Mouse (Mus musculus): ENCODE data around the gene Cldn15. TPM values are rescaled to one million over a fixed set of nuclear protein-coding genes. Genes with fewer than 3 reads are reported as not detected.

Gene Cldn15
- polyA plus RNA-seq, 2 experiments from 2014 or later = not detected

DNA sequence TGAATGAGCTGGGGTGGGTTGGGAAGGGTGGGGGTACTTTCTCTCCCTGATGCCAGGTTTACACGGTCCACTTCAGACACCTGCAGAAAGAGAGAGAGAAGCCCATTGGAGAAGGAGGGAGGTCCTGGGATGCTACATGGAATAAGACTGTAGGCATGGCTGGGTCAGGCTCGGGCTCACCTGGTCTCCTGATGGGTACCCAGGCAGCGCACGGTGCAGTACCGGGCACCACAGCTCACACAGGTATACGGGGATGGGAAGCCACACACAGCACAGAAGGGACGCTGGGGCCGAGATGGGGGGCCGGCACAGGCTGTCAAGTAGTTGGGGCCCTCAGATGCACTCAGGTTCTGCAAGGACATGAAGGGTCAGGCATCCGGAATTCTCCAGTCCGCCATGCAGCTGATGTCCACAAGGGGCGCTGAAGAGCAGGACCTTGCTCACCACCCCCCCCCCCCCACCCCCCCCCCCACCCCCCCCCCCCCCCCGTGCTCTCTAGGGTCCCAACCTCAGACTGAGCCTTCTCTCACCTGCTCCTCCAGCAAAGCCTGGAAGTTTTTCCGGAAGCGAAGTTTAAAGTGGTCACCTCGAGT lies 16.0 kb downstream of the Cldn15 start:
- no peak for ATAC-seq

DNA sequence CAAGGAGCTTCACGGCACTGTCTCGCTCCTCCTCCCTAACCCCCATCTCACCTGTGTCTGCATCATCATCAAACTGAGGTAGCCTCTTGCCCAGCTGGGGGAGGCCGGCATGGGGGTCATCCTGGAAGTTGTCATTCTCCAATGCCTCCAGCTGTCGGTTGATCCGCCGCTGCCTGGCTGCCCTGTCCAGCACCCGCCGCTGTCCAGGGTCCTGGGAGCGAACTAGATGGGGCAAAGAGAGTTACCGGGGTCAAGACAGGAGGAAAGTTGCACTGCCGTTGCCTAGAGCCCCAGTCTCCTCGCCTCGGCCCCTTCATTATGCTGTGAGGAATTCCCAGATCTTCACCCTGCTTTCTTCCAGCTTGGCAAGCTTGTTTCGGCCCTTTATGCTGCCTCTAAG lies 18.4 kb downstream of the Cldn15 start:
- no peak for ATAC-seq

DNA sequence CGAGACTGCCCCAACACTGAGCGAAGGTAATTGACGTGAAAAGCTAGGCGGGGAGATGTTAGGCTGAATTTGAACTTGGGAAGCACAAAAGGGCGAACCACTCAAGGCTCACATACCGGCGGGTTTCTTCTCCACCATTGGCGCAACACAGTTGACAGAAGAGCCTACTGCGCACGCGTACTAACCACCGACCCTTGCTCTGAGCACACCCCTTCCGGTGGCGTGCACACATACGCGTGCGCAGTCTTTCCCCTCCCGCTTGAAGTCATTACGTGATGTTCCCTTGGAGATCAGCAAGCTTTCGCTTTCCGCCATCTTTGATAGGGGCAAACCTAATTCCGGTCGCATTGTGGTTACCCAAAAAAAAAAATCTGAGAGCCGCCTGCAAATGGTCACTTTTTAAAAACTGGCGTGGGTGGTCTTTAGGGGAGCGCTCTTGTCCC lies 20.3 kb downstream of the Cldn15 start, which contains the start of gene Plod3:
Plod3 (plus strand) TSS at position 325 of the 443 bp plus-strand sequence.
- ATAC-seq = peak; percentile 97

DNA sequence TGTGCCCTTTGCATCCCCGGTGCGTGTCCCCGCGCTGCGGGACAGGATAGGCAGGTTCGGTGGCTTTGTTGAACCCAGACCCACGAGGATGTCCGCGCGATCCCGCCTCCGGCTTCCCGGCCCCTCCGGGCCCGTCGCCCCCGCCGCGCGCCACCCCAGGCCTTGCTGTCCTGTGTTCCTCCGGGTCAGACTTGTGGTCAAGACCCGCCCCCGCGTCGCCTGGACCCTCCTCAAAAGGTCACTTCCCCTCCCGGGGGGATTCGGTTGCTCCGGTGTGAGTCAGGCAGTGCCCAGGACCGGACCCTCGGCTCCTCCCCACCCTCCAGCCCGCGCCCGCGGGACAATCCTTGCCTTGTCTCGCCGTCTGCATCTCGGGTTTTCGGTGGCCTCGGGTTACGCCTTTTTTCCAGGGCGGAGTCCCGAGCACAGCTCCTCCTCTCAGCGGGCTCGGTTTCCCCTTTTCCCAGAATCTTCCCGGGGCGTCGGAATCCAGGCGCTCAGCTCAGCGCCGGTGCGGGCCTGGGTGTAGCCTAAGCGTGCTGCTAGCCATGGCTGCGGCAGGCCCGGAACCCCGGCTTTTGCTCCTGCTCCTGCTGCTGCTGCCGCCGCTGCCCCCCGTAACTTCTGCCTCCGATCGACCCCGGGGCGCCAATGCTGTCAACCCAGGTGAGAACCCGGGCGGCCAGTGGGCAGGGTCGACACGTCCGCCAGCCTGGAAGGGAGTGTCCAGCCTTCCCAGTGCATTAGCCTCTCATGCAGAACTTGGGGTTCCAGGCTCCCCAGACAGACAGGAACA lies 20.9 kb downstream of the Cldn15 start:
- peak; percentile 22 for ATAC-seq

DNA sequence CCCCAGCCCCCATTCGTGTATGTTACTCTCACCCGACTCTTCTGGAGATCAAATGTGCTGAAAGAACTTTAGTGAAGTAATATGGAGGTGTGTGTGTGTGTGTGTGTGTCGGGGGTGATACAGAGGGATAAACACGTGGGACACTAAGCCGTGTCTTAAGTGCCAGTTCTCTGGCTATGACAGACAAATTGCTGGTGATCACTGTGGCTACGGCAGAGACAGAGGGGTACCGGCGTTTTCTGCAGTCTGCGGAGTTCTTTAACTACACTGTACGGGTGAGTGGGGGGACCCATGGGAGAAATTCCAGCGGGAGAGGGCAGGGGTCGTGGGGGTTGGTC lies 21.5 kb downstream of the Cldn15 start, which contains the start of gene Znhit1:
Znhit1 (minus strand) TSS at position 88 of the 338 bp plus-strand sequence.
- no peak for ATAC-seq

DNA sequence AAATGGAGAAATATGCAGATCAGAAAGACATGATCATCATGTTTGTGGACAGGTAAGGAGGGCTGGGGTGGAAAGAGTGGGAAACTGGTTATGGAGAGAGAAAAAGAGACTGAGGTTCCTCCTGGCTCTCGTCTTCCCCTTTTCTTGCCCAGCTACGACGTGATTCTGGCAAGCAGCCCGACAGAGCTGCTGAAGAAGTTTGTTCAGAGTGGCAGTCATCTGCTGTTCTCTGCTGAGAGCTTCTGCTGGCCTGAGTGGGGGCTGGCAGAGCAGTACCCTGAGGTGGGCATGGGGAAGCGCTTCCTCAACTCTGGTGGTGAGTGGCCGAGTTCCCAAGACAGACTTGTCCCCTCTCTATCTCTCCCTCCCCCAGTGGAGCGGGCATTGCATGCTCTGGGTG lies 22.0 kb downstream of the Cldn15 start:
- no peak for ATAC-seq

DNA sequence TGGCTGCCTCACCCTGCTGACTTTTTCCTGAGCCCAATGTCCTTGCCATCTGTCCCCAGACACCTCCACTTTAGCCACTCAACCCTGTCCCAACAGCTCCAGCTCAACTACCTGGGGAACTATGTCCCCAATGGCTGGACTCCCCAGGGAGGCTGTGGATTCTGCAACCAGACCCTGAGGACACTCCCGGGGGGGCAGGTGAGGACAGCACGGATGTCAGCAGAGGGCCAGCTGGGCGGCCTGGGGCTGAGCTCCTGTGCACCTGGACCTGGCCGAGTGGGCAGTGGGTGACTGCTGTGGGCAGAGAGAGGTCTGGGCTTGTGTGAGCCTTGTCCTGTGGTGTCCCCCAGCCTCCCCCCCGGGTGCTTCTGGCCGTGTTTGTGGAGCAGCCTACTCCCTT lies 23.4 kb downstream of the Cldn15 start:
- no peak for ATAC-seq

DNA sequence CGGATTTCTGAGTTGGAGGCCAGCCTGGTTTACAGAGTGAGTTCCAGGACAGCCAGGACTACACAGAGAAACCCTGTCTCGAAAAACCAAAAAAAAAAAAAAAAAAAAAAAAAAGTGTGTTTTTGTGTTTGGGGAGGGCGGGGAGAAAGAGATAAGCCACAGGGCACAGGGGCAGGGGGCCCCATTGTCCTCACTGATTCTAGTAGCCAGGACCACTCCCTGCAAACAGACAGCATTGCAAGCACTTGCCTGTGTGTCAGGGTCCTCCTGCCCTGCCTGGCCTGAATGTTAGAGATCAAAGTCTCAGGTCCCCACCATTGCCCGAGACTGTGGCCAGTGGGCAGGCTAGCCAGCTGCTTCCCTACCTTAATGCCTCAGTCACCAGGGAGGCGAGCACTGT lies 33.0 kb downstream of the Cldn15 start:
- no peak for ATAC-seq

DNA sequence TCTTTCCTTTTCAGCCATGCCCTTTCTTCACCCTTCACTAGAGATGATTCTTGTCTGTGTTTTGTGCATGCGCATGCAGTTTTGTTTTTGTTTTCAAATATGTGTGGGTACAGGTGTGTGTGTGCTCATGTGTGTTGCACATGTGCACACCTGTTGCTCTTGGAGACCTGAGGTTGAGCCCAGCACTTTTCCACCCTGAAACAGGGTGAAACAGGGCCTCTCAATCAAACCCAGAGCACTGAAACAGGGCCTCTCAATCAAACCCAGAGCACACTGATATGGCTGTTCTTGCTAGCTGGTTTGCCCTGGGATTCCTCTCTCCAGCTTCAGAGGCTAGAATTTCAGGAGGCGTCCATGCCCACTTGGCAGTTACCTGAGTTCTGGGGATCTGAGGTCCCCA lies 34.2 kb downstream of the Cldn15 start:
- no peak for ATAC-seq

DNA sequence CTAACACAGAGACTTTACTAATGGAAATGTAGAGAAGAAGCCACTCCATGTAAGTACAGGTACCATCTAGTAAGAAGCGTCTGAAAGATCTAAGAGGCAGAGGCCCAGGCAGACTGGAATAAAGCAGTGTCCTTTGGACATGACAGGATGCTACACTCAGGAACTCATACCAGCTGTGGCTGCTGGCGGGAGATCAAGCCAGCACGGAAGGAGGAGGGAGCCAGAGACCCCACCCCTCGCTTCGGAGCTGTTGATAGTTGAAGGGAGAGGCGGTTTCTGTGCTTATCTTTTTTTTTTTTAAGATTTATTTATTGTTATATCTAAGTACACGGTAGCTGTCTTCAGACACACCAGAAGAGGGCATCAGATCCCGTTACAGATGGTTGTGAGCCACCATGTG lies 40.9 kb downstream of the Cldn15 start:
- ATAC-seq = no peak

DNA sequence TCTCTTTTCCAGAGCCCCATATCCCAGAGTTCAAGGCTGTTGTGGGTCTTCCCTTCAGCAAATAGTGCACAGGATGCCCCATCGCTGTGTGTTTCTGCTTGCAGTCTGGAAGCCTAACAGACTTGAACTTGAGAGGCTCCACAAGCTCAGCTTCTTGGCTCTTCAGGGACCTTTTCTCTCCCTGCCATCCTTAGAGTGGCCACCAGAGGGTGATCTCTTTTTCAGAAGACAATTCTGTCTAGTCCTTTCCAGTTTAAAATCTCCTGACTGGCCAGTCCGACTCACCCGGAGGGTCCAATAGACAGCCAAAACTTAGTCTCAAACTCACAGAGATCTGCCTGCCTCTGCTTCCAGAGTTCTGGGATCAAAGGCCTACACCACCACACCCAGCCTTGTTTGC lies 43.6 kb downstream of the Cldn15 start:
- ATAC-seq = no peak

DNA sequence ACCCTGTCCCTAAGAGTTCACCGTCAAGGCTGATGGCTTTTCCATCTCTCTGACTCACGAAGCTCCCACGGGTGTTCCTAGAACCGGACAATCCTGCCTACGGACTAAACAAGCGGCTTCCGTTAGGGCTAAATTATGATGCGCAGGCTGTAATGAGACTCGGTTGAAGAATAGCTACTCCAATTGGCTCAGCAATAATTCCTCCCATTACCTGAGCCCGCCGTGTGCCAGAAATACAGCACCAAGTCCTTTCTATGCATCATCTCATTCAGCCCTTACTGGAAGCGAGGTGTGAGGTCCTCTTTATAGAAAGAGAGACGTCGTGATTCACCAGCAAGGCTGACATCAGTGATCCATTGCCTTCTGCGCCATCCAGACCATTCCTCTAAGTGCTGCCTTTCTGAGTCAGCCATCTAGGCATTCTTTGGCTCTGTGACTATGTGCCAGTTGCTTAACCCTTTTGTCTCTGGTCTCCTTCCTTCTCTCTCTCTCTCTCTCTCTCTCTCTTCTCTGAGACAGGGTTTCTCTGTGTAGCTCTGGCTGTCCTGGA lies 46.1 kb downstream of the Cldn15 start:
- ATAC-seq = no peak

DNA sequence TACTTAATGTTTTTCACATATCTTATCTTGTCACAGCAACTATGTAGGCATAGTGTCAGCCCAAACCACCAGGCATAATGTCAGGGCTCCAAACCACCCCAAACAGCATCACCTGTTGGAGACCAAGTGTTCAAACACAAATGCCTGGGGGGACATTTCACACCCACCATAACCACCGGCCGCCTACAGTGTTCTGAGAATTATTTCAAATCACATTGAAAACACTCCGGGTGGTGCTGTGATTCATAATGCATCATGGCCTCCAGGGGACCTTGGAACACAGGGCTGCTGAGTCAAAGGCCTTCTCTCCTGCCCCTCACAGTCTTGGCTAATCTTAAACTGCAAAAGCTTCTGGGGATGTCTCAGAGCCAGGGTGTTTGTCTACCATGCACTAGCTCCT lies 49.5 kb downstream of the Cldn15 start:
- ATAC-seq = no peak

DNA sequence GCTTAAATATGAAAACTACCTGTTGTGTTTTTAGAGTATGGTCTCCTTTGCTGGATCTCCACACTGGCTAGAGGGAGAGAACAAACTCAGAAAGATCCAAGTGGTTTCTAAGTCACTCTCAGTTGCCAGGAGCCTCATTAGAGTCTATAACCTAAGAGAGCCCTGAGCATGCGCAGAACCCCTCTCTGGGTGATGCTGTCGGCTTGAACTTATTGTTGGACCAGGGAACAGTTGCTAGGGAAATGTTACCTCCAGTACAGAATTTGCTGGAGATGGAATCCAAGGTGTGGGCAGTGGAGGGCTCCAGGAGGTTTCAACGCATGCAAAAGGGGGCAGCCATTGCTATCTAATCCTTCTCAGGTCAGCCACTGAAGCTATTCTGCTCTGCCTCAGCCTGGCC lies 57.9 kb downstream of the Cldn15 start:
- no peak for ATAC-seq

DNA sequence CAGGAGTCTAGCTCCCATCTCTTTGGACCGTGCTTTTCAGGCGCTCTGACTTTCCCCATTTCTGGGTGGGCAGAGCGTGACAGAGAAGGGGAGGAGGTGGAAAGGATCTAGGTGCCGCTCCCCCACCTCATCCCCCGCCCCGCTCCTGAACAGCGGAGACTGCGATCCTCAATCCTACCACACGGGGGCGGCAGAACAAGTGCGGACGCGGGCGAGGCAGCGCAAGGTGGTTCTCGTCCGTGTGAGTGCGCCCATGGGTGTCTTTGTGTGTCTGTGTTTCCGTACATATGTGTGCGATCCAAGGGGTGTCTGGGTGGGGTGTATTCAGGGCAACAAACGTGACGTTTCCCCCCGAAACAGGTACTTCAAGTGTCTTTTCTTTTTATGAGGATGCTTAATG lies 58.7 kb downstream of the Cldn15 start:
- peak; percentile 79 for ATAC-seq

Other genes with a start within 250 kb of the Cldn15 start
- gene Col26a1, start 83.4 kb upstream of the Cldn15 start, polyA plus RNA-seq (2017; shearing (Covaris generic)) = not detected
- gene Ift22, start 58.5 kb upstream of the Cldn15 start, polyA plus RNA-seq (2017; shearing (Covaris generic)) = 1 to 10 TPM; 7.4 to 9.7 TPM
- gene Fis1, start 13.3 kb upstream of the Cldn15 start, polyA plus RNA-seq (2017; shearing (Covaris generic)) = 100 to 1,000 TPM; 446 to 499 TPM
- gene Plod3, start 20.4 kb downstream of the Cldn15 start, polyA plus RNA-seq (2017; shearing (Covaris generic)) = 1 to 10 TPM; 2.6 to 6.0 TPM
- 10 to 100 TPM; 56.5 to 66.5 TPM for gene Znhit1, start 21.4 kb downstream of the Cldn15 start, polyA plus RNA-seq (2017; shearing (Covaris generic))
- gene Vgf, start 59.8 kb downstream of the Cldn15 start, polyA plus RNA-seq (2017; shearing (Covaris generic)) = not detected
- gene Ap1s1, start 79.5 kb downstream of the Cldn15 start, polyA plus RNA-seq (2017; shearing (Covaris generic)) = 10 to 100 TPM; 71.3 to 90.7 TPM
- gene Serpine1, start 105.7 kb downstream of the Cldn15 start, polyA plus RNA-seq (2017; shearing (Covaris generic)) = not detected
- 10 to 100 TPM; 15.1 to 15.6 TPM for gene Trim56, start 149.6 kb downstream of the Cldn15 start, polyA plus RNA-seq (2017; shearing (Covaris generic))
- gene Muc3, start 182.7 kb downstream of the Cldn15 start, polyA plus RNA-seq (2017; shearing (Covaris generic)) = under 1 TPM in 1 of 2 experiments, not detected in 1; 0.22 TPM
- 1 to 10 TPM; 2.4 to 5.6 TPM for gene Muc3a, start 245.8 kb downstream of the Cldn15 start, polyA plus RNA-seq (2017; shearing (Covaris generic))